Mouse (Mus musculus) forebrain, embryonic 15.5 days (tissue): Measurements from ENCODE around the gene Rpia. TPM values are rescaled to one million over a fixed set of nuclear protein-coding genes. Genes with fewer than 3 reads are reported as not detected.

Experiments
- ATAC-seq: fragments of 200-750 bp; cut with Nextera tagmentation; replicated peaks from 2 replicates; pipeline ENCODE4 v1.8.0; 2017; ENCODE audit warnings: mild to moderate bottlenecking, moderate TSS enrichment, moderate library complexity
- H3K27ac ChIP-seq: fragments of 300-500 bp; sonication (generic); replicated peaks from 2 replicates; pipeline ENCODE4 v1.5.1; 2015; ENCODE audit warnings: mild to moderate bottlenecking, inconsistent platforms
- H3K27me3 ChIP-seq: fragments of 300-500 bp; sonication (generic); 2 replicates; pipeline ENCODE4 v1.6.1; 2015; ENCODE audit warnings: inconsistent platforms
- H3K36me3 ChIP-seq: fragments of 300-500 bp; sonication (generic); 2 replicates; pipeline ENCODE4 v1.6.1; 2015; ENCODE audit warnings: mild to moderate bottlenecking, inconsistent platforms
- H3K4me1 ChIP-seq: fragments of 300-500 bp; sonication (generic); 2 replicates; pipeline ENCODE4 v1.6.1; 2015; ENCODE audit warnings: inconsistent platforms
- H3K4me2 ChIP-seq: fragments of 300-500 bp; sonication (generic); replicated peaks from 2 replicates; pipeline ENCODE4 v1.6.1; 2015; ENCODE audit warnings: mild to moderate bottlenecking, inconsistent platforms
- H3K4me3 ChIP-seq: fragments of 300-500 bp; sonication (generic); 2 replicates; pipeline ENCODE4 v1.5.1; 2015; ENCODE audit warnings: mild to moderate bottlenecking, inconsistent platforms
- H3K9ac ChIP-seq: fragments of 300-500 bp; sonication (generic); replicated peaks from 2 replicates; pipeline ENCODE4 v1.6.1; 2015; ENCODE audit warnings: mild to moderate bottlenecking, inconsistent platforms
- H3K9me3 ChIP-seq: fragments of 300-500 bp; sonication (generic); 2 replicates; pipeline ENCODE4 v1.6.1; 2016; ENCODE audit warnings: inconsistent platforms
- WGBS: fragments of 180-500 bp; shearing (Covaris S2); methylation state at CpG from one replicate; pipeline ENCODE4 v1.1.7; 2015; ENCODE audit warnings: mixed read lengths; 5-methylcytosine and 5-hydroxymethylcytosine counted together
- polyA plus RNA-seq: library from polyadenylated mRNA; unstranded; fragments of >200 nt; fragmentation: Nextera tagmentation; extraction: Ambion mirVana; gene quantifications from 2 replicates; pipeline ENCODE4 v1.2.1, GENCODE M21; 2015

Rpia gene
- polyA plus RNA-seq, 1 experiment from 2014 or later = 3.4 TPM

DNA sequence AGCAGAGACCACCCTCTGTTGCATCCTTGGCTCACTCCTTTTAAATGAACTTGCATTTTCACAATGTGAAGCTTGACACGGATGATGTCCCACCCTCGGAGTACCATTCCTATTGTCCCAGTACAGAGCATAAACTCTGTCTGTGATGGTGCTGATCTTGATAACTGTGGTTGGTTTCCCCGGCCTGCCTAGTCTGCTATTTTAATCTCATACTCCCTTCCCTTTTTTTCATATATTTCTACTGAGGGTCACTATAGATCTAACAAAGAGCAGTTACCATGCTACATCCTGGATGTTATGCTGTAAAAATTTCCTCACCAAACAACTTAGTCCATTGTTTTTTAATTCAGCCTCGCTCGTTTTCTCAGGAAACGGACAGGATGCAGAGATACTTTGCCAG, 4.9 kb upstream of the Rpia start:
- Histone ChIP-seq H3K4me2 (no peak overlapping the region), H3K4me3 (no peak overlapping the region), H3K9me3 (no peaks in the 10 kb centered on the region), H3K36me3 (no peaks in the 10 kb centered on the region), H3K27ac (no peak overlapping the region), H3K4me1 (peaks cover 4% of the 10 kb centered on the region; the same call in 1 of the 2 replicates), H3K9ac (no peak overlapping the region), H3K27me3 (no peaks in the 10 kb centered on the region)
- WGBS = 81% methylated on average over 6 of the region's 6 CpGs
- no peak for ATAC-seq

DNA sequence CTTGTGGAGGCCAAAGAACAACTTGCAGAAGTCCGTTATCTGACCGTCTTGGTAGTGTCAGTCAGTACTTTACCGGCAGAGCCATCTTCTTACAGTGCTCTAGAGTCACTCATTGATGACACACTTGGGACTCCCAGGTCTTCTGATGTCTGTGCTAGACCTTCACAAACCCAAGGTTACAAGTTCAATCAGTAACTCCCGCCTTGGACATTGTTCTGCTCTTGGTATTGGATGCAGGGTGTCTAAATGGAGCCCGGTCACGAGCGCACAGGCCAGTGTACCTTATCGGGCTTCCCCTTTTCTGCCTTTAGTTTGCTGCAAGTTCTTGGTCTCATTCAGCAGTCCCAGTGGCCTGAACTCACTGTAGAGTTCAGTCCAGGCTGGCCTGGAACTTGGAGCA, 612 bp upstream of the Rpia start:
- no peak overlapping the region for H3K27ac ChIP-seq
- no peaks in the 10 kb centered on the region for H3K9me3 ChIP-seq
- H3K4me2 ChIP-seq = peak overlapping the region; percentile 53
- no peaks in the 10 kb centered on the region for H3K27me3 ChIP-seq
- H3K9ac ChIP-seq = peak overlapping the region; percentile 56
- peak overlapping the region; percentile 72 for H3K4me3 ChIP-seq
- H3K4me1 ChIP-seq = peaks cover 22% of the 10 kb centered on the region
- H3K36me3 ChIP-seq = peaks cover 3% of the 10 kb centered on the region; the same call in 1 of the 2 replicates
- peak; percentile 33 for ATAC-seq
- WGBS = 42% methylated on average over 8 of the region's 8 CpGs

DNA sequence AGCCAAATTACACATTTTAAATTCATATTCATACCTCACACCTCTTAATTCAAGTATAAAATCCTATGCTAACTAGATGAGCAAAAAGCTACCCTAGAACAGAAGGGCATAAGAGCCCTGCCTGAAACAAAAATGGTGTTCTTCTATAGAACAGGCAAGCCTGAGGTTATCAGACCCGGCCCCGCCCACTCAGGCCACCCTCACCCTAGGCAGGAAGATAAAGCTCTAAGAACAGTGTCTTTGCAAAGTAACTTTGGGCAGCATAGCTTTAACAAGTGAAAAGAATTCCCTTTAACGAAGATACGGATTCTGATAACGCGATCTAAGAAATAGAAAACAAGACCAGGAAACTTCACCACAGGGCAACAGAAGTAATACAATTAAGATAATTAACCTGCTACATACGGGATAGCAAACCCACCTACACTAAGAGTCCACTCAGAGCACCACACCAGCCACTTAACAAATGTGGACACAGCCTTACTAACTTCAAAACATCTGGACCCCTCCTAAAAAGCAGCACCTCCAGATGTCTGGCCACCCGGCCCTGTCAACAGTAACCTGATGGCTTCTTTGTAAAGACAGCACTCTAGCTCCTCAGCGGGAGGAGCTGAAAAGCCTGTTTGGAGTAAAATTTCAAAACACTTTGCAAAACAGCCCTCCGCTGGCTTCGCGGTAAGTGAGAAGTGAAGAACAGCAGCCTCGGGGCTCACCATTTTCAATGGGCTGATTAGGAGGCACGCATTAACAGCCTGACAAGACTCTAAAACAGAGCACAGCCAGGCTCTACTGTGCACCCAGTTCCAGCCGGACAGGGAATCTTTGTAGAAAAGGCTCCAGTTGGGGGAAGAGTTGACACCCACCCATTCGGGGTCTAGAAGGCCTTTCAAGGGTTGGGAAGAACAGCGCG, 925 bp downstream of the Rpia start:
- 6% methylated on average over 18 of the region's 18 CpGs for WGBS
- Histone ChIP-seq H3K4me2 (peak overlapping the region; percentile 83), H3K27me3 (no peaks in the 10 kb centered on the region), H3K36me3 (peaks cover 3% of the 10 kb centered on the region; the same call in 1 of the 2 replicates), H3K9me3 (no peaks in the 10 kb centered on the region), H3K27ac (peak overlapping the region; percentile 70), H3K9ac (peak overlapping the region; percentile 76), H3K4me3 (peak overlapping the region; percentile 72), H3K4me1 (peaks cover 28% of the 10 kb centered on the region)
- peak; percentile 47 for ATAC-seq

DNA sequence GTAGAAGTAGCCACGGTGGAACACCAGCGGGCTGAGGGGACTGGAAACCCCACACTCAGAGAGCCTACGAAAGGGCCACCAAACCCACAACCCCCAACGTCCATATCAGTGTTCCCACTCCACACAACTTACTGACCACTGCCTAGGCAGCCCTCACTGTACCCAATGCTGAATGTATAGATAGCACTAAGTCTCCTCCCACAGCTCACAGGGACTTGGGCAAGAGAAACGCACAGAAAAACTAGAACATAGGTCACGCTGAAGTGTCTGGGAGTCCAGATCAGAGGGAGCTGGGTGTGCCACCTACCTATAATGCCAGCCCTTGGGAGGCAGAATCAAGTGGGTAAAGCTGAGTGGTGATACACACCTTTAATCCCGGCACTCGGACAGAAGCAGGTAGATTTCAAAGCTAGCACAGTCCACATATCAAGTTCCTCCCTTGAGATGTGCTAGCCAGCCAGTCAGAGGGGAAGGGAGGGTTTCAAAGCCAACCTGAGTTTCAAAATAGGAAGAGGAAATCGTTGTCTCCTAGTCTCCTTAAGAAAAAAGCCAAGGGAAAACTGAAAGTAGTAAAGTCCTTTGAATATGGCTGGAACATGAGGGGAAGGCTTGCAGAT, 1.9 kb downstream of the Rpia start:
- Histone ChIP-seq H3K9ac (no peak overlapping the region), H3K4me3 (0 out of 2 replicates have a peak overlapping the region, but pooled peaks have one; percentile 72), H3K9me3 (no peaks in the 10 kb centered on the region), H3K4me1 (peaks cover 28% of the 10 kb centered on the region), H3K36me3 (peaks cover 4% of the 10 kb centered on the region; the same call in 1 of the 2 replicates), H3K27me3 (no peaks in the 10 kb centered on the region), H3K27ac (no peak overlapping the region), H3K4me2 (peak overlapping the region; percentile 83; the same call in 1 of the 2 replicates)
- WGBS = 91% methylated on average over 9 of the region's 9 CpGs
- ATAC-seq = no peak

DNA sequence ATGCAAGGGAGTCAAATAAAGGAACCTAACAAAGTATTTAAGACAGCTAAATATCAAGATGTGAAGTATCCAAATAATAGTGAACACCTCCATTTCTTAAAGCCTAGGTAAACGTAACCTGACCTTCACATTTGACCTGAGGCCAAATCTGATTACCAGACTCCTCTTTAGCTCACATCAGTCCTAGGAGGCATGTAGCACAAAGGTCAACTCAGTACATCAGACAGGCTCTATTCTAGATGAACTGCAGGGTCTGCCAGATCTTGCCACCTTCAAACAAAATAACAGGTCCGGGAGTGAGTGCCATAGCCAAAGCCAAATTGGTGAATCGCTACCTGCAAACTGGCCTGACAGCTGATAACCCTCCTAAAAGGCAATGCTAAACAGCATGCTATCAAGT, 2.9 kb downstream of the Rpia start:
- Histone ChIP-seq H3K9me3 (no peaks in the 10 kb centered on the region), H3K4me3 (no peak overlapping the region), H3K9ac (no peak overlapping the region), H3K27ac (no peak overlapping the region), H3K4me1 (peaks cover 28% of the 10 kb centered on the region), H3K36me3 (peaks cover 10% of the 10 kb centered on the region; the same call in 1 of the 2 replicates), H3K27me3 (no peaks in the 10 kb centered on the region), H3K4me2 (no peak overlapping the region)
- 96% methylated on average over 3 of the region's 3 CpGs for WGBS
- no peak for ATAC-seq

DNA sequence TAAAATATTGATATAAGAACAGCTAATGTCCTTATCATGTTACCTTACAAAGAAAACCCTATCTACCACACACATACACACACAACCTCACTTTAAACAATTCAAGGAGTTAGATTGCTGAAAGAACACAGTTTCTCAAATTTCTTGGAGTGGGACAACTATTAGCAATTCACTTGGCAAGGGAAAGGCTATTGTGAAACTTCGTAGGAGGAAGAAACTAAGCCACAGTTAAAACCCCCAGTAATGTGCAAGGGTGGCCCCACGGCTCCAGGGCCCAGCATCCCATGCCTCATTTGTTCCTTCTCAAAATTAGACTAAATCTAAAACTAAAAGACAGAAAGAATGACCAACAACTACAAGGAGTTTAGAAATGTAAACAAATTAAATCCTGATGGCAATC, 4.5 kb downstream of the Rpia start:
- 44% methylated on average over 2 of the region's 2 CpGs for WGBS
- Histone ChIP-seq H3K4me1 (peaks cover 25% of the 10 kb centered on the region), H3K4me2 (no peak overlapping the region), H3K27ac (no peak overlapping the region), H3K27me3 (no peaks in the 10 kb centered on the region), H3K4me3 (no peak overlapping the region), H3K36me3 (peaks cover 17% of the 10 kb centered on the region), H3K9ac (no peak overlapping the region), H3K9me3 (no peaks in the 10 kb centered on the region)
- ATAC-seq = no peak

DNA sequence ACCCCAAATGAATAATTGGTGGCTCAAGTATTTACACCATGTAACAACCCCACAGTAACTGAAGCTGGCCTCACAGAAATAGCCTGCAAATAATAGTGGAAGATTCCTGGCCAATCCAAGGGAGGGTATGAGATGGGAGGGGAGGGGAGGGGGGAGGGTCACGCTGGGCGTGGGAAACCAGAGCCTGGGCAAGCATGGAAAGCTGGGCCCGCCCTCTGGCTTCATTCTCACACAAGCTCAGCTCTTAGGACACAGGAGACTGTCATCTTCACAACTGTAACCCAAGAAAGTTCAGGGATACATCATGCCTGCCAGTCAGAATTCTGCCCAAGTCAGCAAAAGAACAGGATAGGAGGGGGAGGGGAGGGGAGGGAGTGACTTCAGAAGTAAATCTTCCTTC, 6.2 kb downstream of the Rpia start:
- ATAC-seq = no peak
- Histone ChIP-seq H3K36me3 (peaks cover 26% of the 10 kb centered on the region), H3K27ac (no peak overlapping the region), H3K4me3 (no peak overlapping the region), H3K9me3 (no peaks in the 10 kb centered on the region), H3K4me2 (no peak overlapping the region), H3K9ac (no peak overlapping the region), H3K27me3 (no peaks in the 10 kb centered on the region), H3K4me1 (peaks cover 19% of the 10 kb centered on the region)
- 51% methylated on average over 3 of the region's 3 CpGs for WGBS

DNA sequence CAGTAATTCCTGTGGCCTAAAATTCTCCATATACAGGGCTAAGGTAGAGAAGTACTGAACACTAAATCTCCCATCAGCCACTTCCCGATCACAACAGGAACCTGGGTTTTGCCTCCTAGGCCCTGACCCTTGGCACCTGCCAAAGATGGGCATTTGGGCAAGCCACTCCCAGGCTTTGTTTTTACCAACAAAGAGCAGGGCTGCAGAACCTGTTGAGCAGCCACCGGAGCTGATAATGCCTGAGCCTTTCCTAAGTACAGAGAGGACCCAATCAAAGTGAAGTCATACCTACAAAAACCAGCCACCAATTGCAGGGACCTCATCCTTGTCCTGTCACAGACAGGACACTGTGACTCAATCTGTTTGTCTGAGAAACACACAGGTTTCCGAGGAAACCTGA, 7.2 kb downstream of the Rpia start:
- no peaks in the 10 kb centered on the region for H3K27me3 ChIP-seq
- H3K4me3 ChIP-seq = no peak overlapping the region
- H3K4me2 ChIP-seq = no peak overlapping the region
- no peak overlapping the region for H3K27ac ChIP-seq
- 80% methylated on average over 3 of the region's 3 CpGs for WGBS
- H3K9me3 ChIP-seq = no peaks in the 10 kb centered on the region
- no peak overlapping the region for H3K9ac ChIP-seq
- H3K36me3 ChIP-seq = peaks cover 30% of the 10 kb centered on the region
- peaks cover 8% of the 10 kb centered on the region for H3K4me1 ChIP-seq
- no peak for ATAC-seq

DNA sequence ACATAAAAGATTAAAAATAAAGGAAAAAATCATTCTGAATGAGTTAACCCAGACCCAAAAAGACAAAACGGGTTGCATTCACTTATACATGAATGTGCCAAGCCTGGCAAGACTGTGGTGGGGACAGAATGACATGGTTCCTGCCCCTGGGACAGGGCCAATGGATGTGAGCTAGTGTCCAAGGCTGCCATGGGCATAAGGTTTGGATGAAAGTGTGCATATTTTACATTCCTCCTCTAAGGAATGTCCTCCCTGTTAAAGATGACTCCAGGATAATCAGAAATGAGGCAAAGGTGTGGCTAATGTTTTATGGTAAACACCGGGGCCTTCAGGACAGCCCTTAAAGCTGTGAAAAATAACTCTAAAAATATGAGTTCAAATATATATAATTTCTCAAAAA, 10.7 kb downstream of the Rpia start:
- H3K9me3 ChIP-seq = no peaks in the 10 kb centered on the region
- H3K9ac ChIP-seq = no peak overlapping the region
- no peak overlapping the region for H3K4me2 ChIP-seq
- no peaks in the 10 kb centered on the region for H3K27me3 ChIP-seq
- 0 out of 2 replicates have a peak, but pooled peaks cover 2% of the 10 kb centered on the region for H3K4me1 ChIP-seq
- no peak for ATAC-seq
- no peak overlapping the region for H3K4me3 ChIP-seq
- peaks cover 28% of the 10 kb centered on the region for H3K36me3 ChIP-seq
- WGBS = 91% methylated on average over 2 of the region's 2 CpGs
- no peak overlapping the region for H3K27ac ChIP-seq

DNA sequence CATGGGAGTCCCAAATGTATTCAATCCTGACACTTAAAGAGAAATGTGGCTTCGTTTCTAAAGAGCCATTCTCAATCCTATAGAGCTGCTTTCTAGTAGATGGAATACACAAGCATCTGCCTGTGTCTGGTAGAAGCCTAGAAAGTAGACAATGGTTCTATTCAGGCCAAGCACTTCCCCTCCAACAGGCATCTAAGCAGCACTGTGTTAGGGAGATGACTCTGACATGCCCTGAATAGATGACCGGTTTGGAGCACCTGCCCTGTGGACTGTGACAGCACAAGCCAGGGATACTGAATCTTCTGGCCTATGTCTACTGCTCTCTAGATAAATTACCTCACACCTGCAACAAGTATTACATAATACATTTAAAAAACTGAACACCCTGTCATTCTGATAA, 17.7 kb downstream of the Rpia start:
- H3K27me3 ChIP-seq = no peaks in the 10 kb centered on the region
- H3K4me1 ChIP-seq = no peaks in the 10 kb centered on the region
- no peak overlapping the region for H3K27ac ChIP-seq
- no peak overlapping the region for H3K9ac ChIP-seq
- H3K4me2 ChIP-seq = no peak overlapping the region
- H3K4me3 ChIP-seq = no peak overlapping the region
- ATAC-seq = no peak
- H3K9me3 ChIP-seq = no peaks in the 10 kb centered on the region
- H3K36me3 ChIP-seq = peaks cover 48% of the 10 kb centered on the region
- WGBS = 50% methylated on average over 2 of the region's 2 CpGs

DNA sequence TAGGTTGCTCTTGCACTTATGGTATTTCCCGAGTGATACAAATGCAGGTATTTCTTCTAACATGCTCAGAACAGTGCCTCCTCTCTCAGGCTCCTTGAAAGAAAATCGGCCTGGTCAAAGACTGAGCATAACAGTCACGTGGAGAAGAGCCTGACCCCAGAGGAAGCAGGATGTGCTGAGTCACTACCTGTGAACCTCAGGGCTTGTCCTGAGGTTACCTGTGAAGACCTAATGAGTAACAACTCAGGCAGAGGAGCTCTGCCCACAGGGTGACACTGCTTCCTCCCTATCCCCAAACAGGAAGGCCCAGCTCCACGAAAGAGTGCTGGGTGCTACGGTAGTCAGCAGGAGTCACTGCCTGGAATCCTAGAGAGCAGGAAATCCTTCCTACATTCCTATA, 18.3 kb downstream of the Rpia start:
- Histone ChIP-seq H3K36me3 (peaks cover 48% of the 10 kb centered on the region), H3K27ac (no peak overlapping the region), H3K27me3 (no peaks in the 10 kb centered on the region), H3K9ac (no peak overlapping the region), H3K4me3 (no peak overlapping the region), H3K4me2 (no peak overlapping the region), H3K9me3 (no peaks in the 10 kb centered on the region), H3K4me1 (no peaks in the 10 kb centered on the region)
- 89% methylated on average over 5 of the region's 5 CpGs for WGBS
- ATAC-seq = no peak

DNA sequence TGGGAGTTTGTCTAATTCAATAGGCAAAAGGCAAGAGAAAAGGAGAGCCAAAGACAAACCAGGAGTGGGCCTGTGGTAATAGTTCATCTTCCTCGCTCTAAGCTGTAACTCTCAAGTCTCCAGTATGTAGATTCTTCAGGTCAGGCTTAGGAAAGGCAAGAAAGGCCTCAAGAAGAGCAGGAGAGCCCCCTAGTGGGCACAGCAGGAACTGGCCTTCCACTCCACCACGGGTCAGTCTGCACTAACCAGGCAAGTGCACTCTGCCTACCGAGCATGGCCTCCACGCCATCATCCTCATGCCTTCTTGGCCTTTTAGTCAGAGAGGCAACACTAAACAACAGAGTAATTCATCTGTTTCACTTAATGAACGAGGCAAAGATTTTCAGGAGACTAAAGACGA, 23.3 kb downstream of the Rpia start:
- H3K4me3 ChIP-seq = no peak overlapping the region
- peaks cover 66% of the 10 kb centered on the region for H3K36me3 ChIP-seq
- WGBS = 36% methylated on average over 6 of the region's 6 CpGs
- H3K9ac ChIP-seq = no peak overlapping the region
- no peak overlapping the region for H3K4me2 ChIP-seq
- ATAC-seq = peak; percentile 77
- H3K27ac ChIP-seq = no peak overlapping the region
- H3K27me3 ChIP-seq = no peaks in the 10 kb centered on the region
- no peaks in the 10 kb centered on the region for H3K9me3 ChIP-seq
- no peaks in the 10 kb centered on the region for H3K4me1 ChIP-seq
